Mouse (Mus musculus) limb, embryonic 15.5 days (tissue): Measurements from ENCODE around the gene Trim14. TPM values are rescaled to one million over a fixed set of nuclear protein-coding genes. Genes with fewer than 3 reads are reported as not detected.
"Not testable (repeated sequence)": the region's sequence is repeated elsewhere in the genome, so short reads cannot be mapped to it uniquely, and the experiment has no call there.

ENCODE experiments used
- ATAC-seq: fragments of 200-750 bp; cut with Nextera tagmentation; 2 replicates; pipeline ENCODE4 v1.8.0; 2017; ENCODE audit warnings: low read depth, moderate TSS enrichment; ENCODE audit not compliant: insufficient number of reproducible peaks, low FRiP score, low TSS enrichment
- H3K27ac ChIP-seq: fragments of 300-500 bp; sonication (generic); 2 replicates; pipeline ENCODE4 v1.5.1; 2015; ENCODE audit warnings: moderate library complexity, mild to moderate bottlenecking, inconsistent platforms
- H3K27me3 ChIP-seq: fragments of 300-500 bp; sonication (generic); 2 replicates; pipeline ENCODE4 v1.6.1; 2015; ENCODE audit warnings: inconsistent platforms
- H3K36me3 ChIP-seq: fragments of 300-500 bp; sonication (generic); 2 replicates; pipeline ENCODE4 v1.6.1; 2015; ENCODE audit warnings: inconsistent platforms
- H3K4me1 ChIP-seq: fragments of 300-500 bp; sonication (generic); 2 replicates; pipeline ENCODE4 v1.6.1; 2015; ENCODE audit warnings: inconsistent platforms
- H3K4me2 ChIP-seq: fragments of 300-500 bp; sonication (generic); 2 replicates; pipeline ENCODE4 v1.6.1; 2015; ENCODE audit warnings: mild to moderate bottlenecking, inconsistent platforms
- H3K4me3 ChIP-seq: fragments of 300-500 bp; sonication (generic); 2 replicates; pipeline ENCODE4 v1.5.1; 2015; ENCODE audit warnings: mild to moderate bottlenecking, inconsistent platforms
- H3K9ac ChIP-seq: fragments of 300-500 bp; sonication (generic); 2 replicates; pipeline ENCODE4 v1.6.1; 2015; ENCODE audit warnings: inconsistent platforms
- H3K9me3 ChIP-seq: fragments of 300-500 bp; sonication (generic); 2 replicates; pipeline ENCODE4 v1.6.1; 2016; ENCODE audit warnings: inconsistent platforms
- whole genome bisulfite sequencing: fragments of 180-500 bp; shearing (Covaris S2); methylation state at CpG from one replicate; pipeline ENCODE4 v1.1.7; 2015; 5-methylcytosine and 5-hydroxymethylcytosine counted together
- polyA plus RNA-seq: library from polyadenylated mRNA; unstranded; fragments of >200 nt; fragmentation: Nextera tagmentation; extraction: Ambion mirVana; gene quantifications from 2 replicates; pipeline ENCODE4 v1.2.1, GENCODE M21; 2015

Gene Trim14
- 1.4 and 2.1 TPM in 2 replicates for polyA plus RNA-seq

- ATAC-seq, result 0 out of 2 replicates have a peak, but pooled peaks have one; percentile 31
- no peaks in the 10 kb centered on the region for H3K36me3 ChIP-seq
- H3K4me3 ChIP-seq, result peak within 1 kb of the TSS; percentile 51
- WGBS, result under 1% methylated on average over 41 of the region's 46 CpGs
- no peaks in the 10 kb centered on the region for H3K9me3 ChIP-seq
- H3K27me3 ChIP-seq, result peaks cover 41% of the 10 kb centered on the region
- H3K27ac ChIP-seq, result no peak within 1 kb of the TSS
- peak within 1 kb of the TSS; percentile 85 for H3K4me2 ChIP-seq
- no peak within 1 kb of the TSS for H3K9ac ChIP-seq
- peaks cover 20% of the 10 kb centered on the region for H3K4me1 ChIP-seq
These were observed at the start of gene Trim14 for GRCm38 (mm10) chr4:46535840-46536361. Gene Trim14, minus strand, starts transcription at chr4:46536141.

GRCm38 (mm10) chr4:46585041-46585810 lies 49.3 kb upstream of the Trim14 start:
- no peak overlapping the region for H3K4me2 ChIP-seq
- no peaks in the 10 kb centered on the region for H3K4me1 ChIP-seq
- no peak overlapping the region for H3K4me3 ChIP-seq
- no peaks in the 10 kb centered on the region for H3K9me3 ChIP-seq
- no peaks in the 10 kb centered on the region for H3K36me3 ChIP-seq
- no peak for ATAC-seq
- H3K27me3 ChIP-seq, result no peaks in the 10 kb centered on the region
- no peak overlapping the region for H3K9ac ChIP-seq
- no peak overlapping the region for H3K27ac ChIP-seq
- 79% methylated on average over 13 of the region's 13 CpGs for WGBS

- not testable (repeated sequence) for H3K9ac ChIP-seq, H3K4me2 ChIP-seq, H3K27ac ChIP-seq, H3K4me1 ChIP-seq, ATAC-seq, H3K4me3 ChIP-seq, H3K9me3 ChIP-seq, H3K36me3 ChIP-seq, H3K27me3 ChIP-seq
- 65% methylated on average over 3 of the region's 3 CpGs for WGBS
These were observed 48.6 kb upstream of the Trim14 start for GRCm38 (mm10) chr4:46584536-46584935.

GRCm38 (mm10) chr4:46584084-46584483 lies 48.1 kb upstream of the Trim14 start:
- H3K4me3 ChIP-seq, H3K36me3 ChIP-seq, H3K27ac ChIP-seq, H3K27me3 ChIP-seq, H3K4me2 ChIP-seq, H3K9ac ChIP-seq, H3K4me1 ChIP-seq, H3K9me3 ChIP-seq, ATAC-seq: not testable (repeated sequence)
- 83% methylated on average over 2 of the region's 6 CpGs for WGBS

- not testable (repeated sequence) for H3K4me3 ChIP-seq, H3K9me3 ChIP-seq, H3K9ac ChIP-seq, H3K4me1 ChIP-seq, H3K36me3 ChIP-seq, H3K27ac ChIP-seq, H3K4me2 ChIP-seq, ATAC-seq, H3K27me3 ChIP-seq
- WGBS, result 91% methylated on average over 9 of the region's 9 CpGs
These were observed 46.1 kb upstream of the Trim14 start for GRCm38 (mm10) chr4:46582024-46582423.

GRCm38 (mm10) chr4:46581577-46581976 lies 45.6 kb upstream of the Trim14 start:
- H3K4me1 ChIP-seq, H3K9ac ChIP-seq, H3K27me3 ChIP-seq, H3K27ac ChIP-seq, H3K4me3 ChIP-seq, H3K4me2 ChIP-seq, H3K36me3 ChIP-seq, H3K9me3 ChIP-seq, ATAC-seq: not testable (repeated sequence)
- WGBS, result 94% methylated on average over 22 of the region's 22 CpGs

- H3K4me1 ChIP-seq, H3K9me3 ChIP-seq, H3K4me2 ChIP-seq, H3K36me3 ChIP-seq, H3K27me3 ChIP-seq, H3K4me3 ChIP-seq, ATAC-seq, H3K27ac ChIP-seq, H3K9ac ChIP-seq: not testable (repeated sequence)
- 90% methylated on average over 15 of the region's 15 CpGs for WGBS
These were observed 44.9 kb upstream of the Trim14 start for GRCm38 (mm10) chr4:46580799-46581243.

GRCm38 (mm10) chr4:46578796-46579346 lies 42.9 kb upstream of the Trim14 start:
- not testable (repeated sequence) for H3K4me1 ChIP-seq, H3K4me3 ChIP-seq, H3K9ac ChIP-seq, ATAC-seq, H3K9me3 ChIP-seq, H3K36me3 ChIP-seq, H3K27ac ChIP-seq, H3K27me3 ChIP-seq, H3K4me2 ChIP-seq
- 91% methylated on average over 8 of the region's 8 CpGs for WGBS

- no peak for ATAC-seq
- no peaks in the 10 kb centered on the region for H3K27me3 ChIP-seq
- no peak overlapping the region for H3K4me2 ChIP-seq
- H3K4me1 ChIP-seq, result no peaks in the 10 kb centered on the region
- H3K27ac ChIP-seq, result no peak overlapping the region
- no peak overlapping the region for H3K9ac ChIP-seq
- no peak overlapping the region for H3K4me3 ChIP-seq
- no peaks in the 10 kb centered on the region for H3K36me3 ChIP-seq
- H3K9me3 ChIP-seq, result no peaks in the 10 kb centered on the region
- 77% methylated on average over 1 of the region's 1 CpGs for WGBS
These were observed 42.3 kb upstream of the Trim14 start for GRCm38 (mm10) chr4:46578228-46578627.

- not testable (repeated sequence) for H3K36me3 ChIP-seq, H3K4me3 ChIP-seq, H3K27ac ChIP-seq, ATAC-seq, H3K9ac ChIP-seq, H3K9me3 ChIP-seq, H3K4me2 ChIP-seq, H3K27me3 ChIP-seq, H3K4me1 ChIP-seq
- WGBS, result 85% methylated on average over 6 of the region's 10 CpGs
These were observed 39.8 kb upstream of the Trim14 start for GRCm38 (mm10) chr4:46575509-46576284.

- Histone ChIP-seq H3K27ac (no peak overlapping the region), H3K9ac (no peak overlapping the region), H3K4me1 (no peaks in the 10 kb centered on the region), H3K4me3 (no peak overlapping the region), H3K4me2 (no peak overlapping the region), H3K9me3 (no peaks in the 10 kb centered on the region), H3K27me3 (no peaks in the 10 kb centered on the region), H3K36me3 (no peaks in the 10 kb centered on the region)
- ATAC-seq, result no peak
- 60% methylated on average over 10 of the region's 12 CpGs for WGBS
These were observed 38.9 kb upstream of the Trim14 start for GRCm38 (mm10) chr4:46574841-46575240.
